Mouse (Mus musculus): ENCODE measurements around the gene Olfr807. TPM values are rescaled to one million over a fixed set of nuclear protein-coding genes. Genes with fewer than 3 reads are reported as not detected.

Gene Olfr807
- total RNA-seq (2014; fragmentation: Nextera tagmentation) (not detected in 2 replicates), total RNA-seq (2017) (0.23 TPM in 1 of 2 replicates, not detected in the other), polyA plus RNA-seq (2012) (not detected in 2 replicates)

- Histone ChIP-seq H3K4me1 (ENCODE audit: insufficient read depth, low read depth, low read length) (no peaks in the 10 kb centered on the region), H3K27me3 (ENCODE audit: insufficient read depth, low read length) (no peaks in the 10 kb centered on the region), H3K36me3 (replicated peaks) (no peaks in the 10 kb centered on the region), H3K4me3 (ENCODE audit: low read depth, low read length) (no peak within 1 kb of the TSS), H3K9me3 (replicated peaks) (no peaks in the 10 kb centered on the region)
- DNase-seq (ENCODE audit: low spot score): no peak
- ATAC-seq (ENCODE audit: extremely low read depth, insufficient number of reproducible peaks, low FRiP score, poor library complexity, severe bottlenecking): no peak
- TF ChIP-seq POLR2AphosphoS5 (IDR thresholded peaks at IDR 0.05; ENCODE audit: insufficient replicate concordance, low read depth, low read length): no peak
- TF ChIP-seq GATA1 (IDR thresholded peaks at IDR 0.05; ENCODE audit: borderline replicate concordance, low read length): no peak
- TF ChIP-seq CTCF (IDR thresholded peaks at IDR 0.05; ENCODE audit: low read depth, low read length): no peak
- no peak for TF ChIP-seq GATA2 (IDR thresholded peaks at IDR 0.05; ENCODE audit: borderline replicate concordance, low read depth, low read length)
- no peak for TF ChIP-seq TAL1 (conservative IDR thresholded peaks at IDR 0.05; ENCODE audit: low read depth, low read length)
Measured at GRCm38 (mm10) chr10:129757693-129758092, at the start of gene Olfr807. TSS of gene Olfr807 (minus strand) at chr10:129757793.

GRCm38 (mm10) chr10:129804296-129804695 is 46.7 kb upstream of the Olfr807 start, which contains the start of gene Olfr811:
TSS of gene Olfr811 (minus strand) at chr10:129804396.
- no peaks in the 10 kb centered on the region for H3K9me3 ChIP-seq (replicated peaks)
- H3K4me1 ChIP-seq (ENCODE audit: insufficient read depth, low read depth, low read length): no peaks in the 10 kb centered on the region
- no peaks in the 10 kb centered on the region for H3K27me3 ChIP-seq (ENCODE audit: insufficient read depth, low read length)
- DNase-seq (ENCODE audit: low spot score) (no peak), ATAC-seq (ENCODE audit: extremely low read depth, insufficient number of reproducible peaks, low FRiP score, poor library complexity, severe bottlenecking) (no peak)
- no peak for TF ChIP-seq CTCF (IDR thresholded peaks at IDR 0.05; ENCODE audit: low read depth, low read length)
- TF ChIP-seq POLR2AphosphoS5 (IDR thresholded peaks at IDR 0.05; ENCODE audit: insufficient replicate concordance, low read depth, low read length): no peak
- TF ChIP-seq TAL1 (conservative IDR thresholded peaks at IDR 0.05; ENCODE audit: low read depth, low read length): no peak
- no peak for TF ChIP-seq GATA1 (IDR thresholded peaks at IDR 0.05; ENCODE audit: borderline replicate concordance, low read length)
- no peak for TF ChIP-seq GATA2 (IDR thresholded peaks at IDR 0.05; ENCODE audit: borderline replicate concordance, low read depth, low read length)
- H3K36me3 ChIP-seq (replicated peaks): no peaks in the 10 kb centered on the region
- no peak within 1 kb of the TSS for H3K4me3 ChIP-seq (ENCODE audit: low read depth, low read length)

GRCm38 (mm10) chr10:129794817-129795216 is 37.2 kb upstream of the Olfr807 start, which contains the start of gene Olfr810:
TSS of gene Olfr810 (minus strand) at chr10:129794917.
- ATAC-seq (ENCODE audit: extremely low read depth, insufficient number of reproducible peaks, low FRiP score, poor library complexity, severe bottlenecking): no peak
- no peaks in the 10 kb centered on the region for H3K9me3 ChIP-seq (replicated peaks)

GRCm38 (mm10) chr10:129778123-129778522 is 20.5 kb upstream of the Olfr807 start:
- Histone ChIP-seq H3K36me3 (replicated peaks) (no peaks in the 10 kb centered on the region), H3K4me3 (ENCODE audit: low read depth, low read length) (no peak overlapping the region), H3K9me3 (replicated peaks) (no peaks in the 10 kb centered on the region), H3K4me1 (ENCODE audit: insufficient read depth, low read depth, low read length) (no peaks in the 10 kb centered on the region), H3K27me3 (ENCODE audit: insufficient read depth, low read length) (no peaks in the 10 kb centered on the region)
- ATAC-seq (ENCODE audit: extremely low read depth, insufficient number of reproducible peaks, low FRiP score, poor library complexity, severe bottlenecking) (no peak), DNase-seq (ENCODE audit: low spot score) (no peak)
- TF ChIP-seq POLR2AphosphoS5 (IDR thresholded peaks at IDR 0.05; ENCODE audit: insufficient replicate concordance, low read depth, low read length) (no peak), TAL1 (conservative IDR thresholded peaks at IDR 0.05; ENCODE audit: low read depth, low read length) (no peak), CTCF (IDR thresholded peaks at IDR 0.05; ENCODE audit: low read depth, low read length) (no peak), GATA1 (IDR thresholded peaks at IDR 0.05; ENCODE audit: borderline replicate concordance, low read length) (no peak), GATA2 (IDR thresholded peaks at IDR 0.05; ENCODE audit: borderline replicate concordance, low read depth, low read length) (no peak)

More at GRCm38 (mm10) chr10:129794817-129795216, 37.2 kb upstream of the Olfr807 start, which contains the start of gene Olfr810:
- DNase-seq (ENCODE audit: low spot score): no peak
- H3K36me3 ChIP-seq (replicated peaks): no peaks in the 10 kb centered on the region
- H3K4me1 ChIP-seq (ENCODE audit: insufficient read depth, low read depth, low read length): no peaks in the 10 kb centered on the region
- H3K27me3 ChIP-seq (ENCODE audit: insufficient read depth, low read length): no peaks in the 10 kb centered on the region
- H3K4me3 ChIP-seq (ENCODE audit: low read depth, low read length): no peak within 1 kb of the TSS
- TF ChIP-seq CTCF (IDR thresholded peaks at IDR 0.05; ENCODE audit: low read depth, low read length) (no peak), POLR2AphosphoS5 (IDR thresholded peaks at IDR 0.05; ENCODE audit: insufficient replicate concordance, low read depth, low read length) (no peak), GATA2 (IDR thresholded peaks at IDR 0.05; ENCODE audit: borderline replicate concordance, low read depth, low read length) (no peak), TAL1 (conservative IDR thresholded peaks at IDR 0.05; ENCODE audit: low read depth, low read length) (no peak), GATA1 (IDR thresholded peaks at IDR 0.05; ENCODE audit: borderline replicate concordance, low read length) (no peak)

GRCm38 (mm10) chr10:129774338-129774737 is 16.7 kb upstream of the Olfr807 start, which contains the start of gene Olfr809:
TSS of gene Olfr809 (plus strand) at chr10:129774638.
- no peaks in the 10 kb centered on the region for H3K9me3 ChIP-seq (replicated peaks)
- no peak within 1 kb of the TSS for H3K4me3 ChIP-seq (ENCODE audit: low read depth, low read length)
- no peak for DNase-seq (ENCODE audit: low spot score)
- H3K36me3 ChIP-seq (replicated peaks): no peaks in the 10 kb centered on the region
- H3K27me3 ChIP-seq (ENCODE audit: insufficient read depth, low read length): no peaks in the 10 kb centered on the region
- H3K4me1 ChIP-seq (ENCODE audit: insufficient read depth, low read depth, low read length): no peaks in the 10 kb centered on the region
- TF ChIP-seq CTCF (IDR thresholded peaks at IDR 0.05; ENCODE audit: low read depth, low read length) (no peak), POLR2AphosphoS5 (IDR thresholded peaks at IDR 0.05; ENCODE audit: insufficient replicate concordance, low read depth, low read length) (no peak), TAL1 (conservative IDR thresholded peaks at IDR 0.05; ENCODE audit: low read depth, low read length) (no peak), GATA1 (IDR thresholded peaks at IDR 0.05; ENCODE audit: borderline replicate concordance, low read length) (no peak), GATA2 (IDR thresholded peaks at IDR 0.05; ENCODE audit: borderline replicate concordance, low read depth, low read length) (no peak)
- ATAC-seq (ENCODE audit: extremely low read depth, insufficient number of reproducible peaks, low FRiP score, poor library complexity, severe bottlenecking): no peak

GRCm38 (mm10) chr10:129765182-129765581 is 7.6 kb upstream of the Olfr807 start, which contains the start of gene Olfr808:
TSS of gene Olfr808 (plus strand) at chr10:129765482.
- TF ChIP-seq GATA1 (IDR thresholded peaks at IDR 0.05; ENCODE audit: borderline replicate concordance, low read length) (no peak), GATA2 (IDR thresholded peaks at IDR 0.05; ENCODE audit: borderline replicate concordance, low read depth, low read length) (no peak), CTCF (IDR thresholded peaks at IDR 0.05; ENCODE audit: low read depth, low read length) (no peak), POLR2AphosphoS5 (IDR thresholded peaks at IDR 0.05; ENCODE audit: insufficient replicate concordance, low read depth, low read length) (no peak), TAL1 (conservative IDR thresholded peaks at IDR 0.05; ENCODE audit: low read depth, low read length) (no peak)
- H3K9me3 ChIP-seq (replicated peaks): no peaks in the 10 kb centered on the region
- H3K27me3 ChIP-seq (ENCODE audit: insufficient read depth, low read length): no peaks in the 10 kb centered on the region
- no peak for DNase-seq (ENCODE audit: low spot score)
- no peaks in the 10 kb centered on the region for H3K36me3 ChIP-seq (replicated peaks)
- H3K4me3 ChIP-seq (ENCODE audit: low read depth, low read length): no peak within 1 kb of the TSS
- no peak for ATAC-seq (ENCODE audit: extremely low read depth, insufficient number of reproducible peaks, low FRiP score, poor library complexity, severe bottlenecking)
- no peaks in the 10 kb centered on the region for H3K4me1 ChIP-seq (ENCODE audit: insufficient read depth, low read depth, low read length)
